Mouse (Mus musculus) induced T-regulatory cell, adult 2 months (primary cell): ENCODE measurements at regions not wholly inside any gene's neighbourhood (a gene's known extent, or its start where the extent isn't known, plus 50 kb on each side); places are given as distances from the start of the nearest gene placed in this dataset.

Experiments
- DNase-seq: peaks from one replicate; pipeline ENCODE4 v3.0.0-alpha.2; 2012; ENCODE audit warnings: low read depth

DNA sequence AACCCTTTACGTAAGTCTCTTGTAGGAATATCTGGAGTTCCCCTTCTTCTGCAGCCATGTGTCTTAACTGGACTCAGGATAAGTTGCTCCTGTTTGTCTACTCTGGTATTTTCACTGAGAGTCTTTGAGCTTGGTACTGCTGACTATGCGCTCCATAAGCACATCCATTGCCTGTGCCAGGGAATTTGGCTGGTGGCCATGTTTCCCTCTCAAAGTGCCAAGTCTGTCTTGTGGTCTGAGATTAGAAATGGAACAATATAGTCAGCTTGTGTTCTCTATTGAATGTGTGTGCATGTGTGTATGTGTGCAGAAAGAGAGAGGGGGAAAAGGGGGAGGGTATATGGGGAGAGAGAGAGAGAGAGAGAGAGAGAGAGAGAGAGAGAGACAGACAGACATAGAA, 263.7 kb downstream of the Olfm4 start:
- DNase-seq, result no peak

GRCm38 (mm10) chr14:80249882-80250281, 266.0 kb downstream of the Olfm4 start:
- DNase-seq, result no peak

DNA sequence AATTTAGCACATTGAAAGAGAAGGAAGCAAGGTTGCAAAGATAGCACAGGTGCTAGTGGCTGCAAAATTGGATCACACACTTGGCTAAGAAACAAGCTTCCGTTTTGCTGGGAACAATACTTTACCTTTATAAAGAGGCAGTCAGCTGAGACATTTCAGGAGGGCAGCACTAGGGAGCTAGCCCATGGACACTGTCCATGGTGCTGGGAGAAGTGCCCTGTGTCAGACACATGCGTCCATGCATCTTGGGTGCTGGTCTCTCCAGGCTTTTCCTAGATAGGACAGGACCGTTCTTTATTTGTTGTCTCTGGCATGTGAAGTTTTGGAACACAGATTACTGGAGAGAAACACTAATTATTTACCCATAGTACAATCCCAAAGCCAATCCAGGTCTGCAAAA, 273.2 kb downstream of the Olfm4 start:
- DNase-seq, result no peak

DNA sequence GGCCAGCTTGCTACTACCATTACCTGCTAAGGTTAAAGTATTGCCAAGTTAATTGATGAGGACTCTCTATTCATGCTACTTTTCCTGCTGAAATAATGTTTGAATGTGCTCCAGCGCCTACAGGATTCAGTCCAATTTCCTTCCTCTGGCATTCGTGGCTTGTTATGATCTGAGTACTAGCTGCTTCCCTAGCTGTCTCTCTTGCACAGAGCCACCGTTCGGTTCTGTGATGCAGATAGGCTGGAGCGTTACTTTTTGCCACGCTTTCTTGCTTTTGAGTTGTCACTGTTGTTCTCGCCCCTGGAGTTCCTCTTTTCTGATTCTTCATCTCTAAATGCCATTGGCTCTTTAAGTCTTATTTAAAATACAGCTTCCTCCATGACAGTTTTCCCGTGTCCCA, 279.3 kb downstream of the Olfm4 start:
- no peak for DNase-seq

GRCm38 (mm10) chr14:80265081-80265480, 281.2 kb downstream of the Olfm4 start:
- DNase-seq, result no peak

DNA sequence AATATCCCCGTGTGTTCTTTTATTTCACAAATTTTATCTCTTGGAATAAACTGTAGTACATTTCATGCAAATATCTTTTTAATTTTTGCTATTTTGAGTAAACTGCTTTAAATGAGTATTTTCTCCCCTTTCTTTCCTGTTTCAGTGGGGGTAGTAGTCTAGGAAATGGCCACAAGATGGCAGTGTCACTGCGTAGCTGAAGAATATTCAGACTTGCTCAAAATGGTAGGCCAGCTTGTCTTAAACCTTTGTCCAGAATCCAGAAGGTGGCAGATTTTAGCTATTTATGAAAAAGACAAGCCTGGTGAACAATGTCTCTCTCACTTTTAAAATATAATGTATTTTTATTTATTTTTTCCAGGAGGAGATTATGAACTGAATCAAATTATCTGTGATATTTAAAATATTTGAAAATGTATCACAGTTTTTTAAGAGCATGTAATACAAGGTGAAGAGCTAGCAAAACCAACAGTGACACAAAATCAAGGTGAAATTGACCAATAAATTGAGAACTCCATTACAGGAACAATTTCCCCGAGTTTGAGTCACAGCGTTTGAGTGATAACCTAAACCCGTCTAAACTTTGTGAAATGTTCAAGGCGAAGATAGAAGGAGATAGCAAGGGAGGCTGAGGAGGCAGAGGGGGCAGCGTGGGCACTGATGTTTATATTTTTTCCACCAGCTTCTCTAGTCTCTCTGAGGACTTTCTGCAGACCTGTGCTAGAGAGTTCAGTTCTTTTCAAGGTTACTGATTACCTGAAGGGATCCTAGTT, 285.5 kb downstream of the Olfm4 start:
- peak; percentile 5 for DNase-seq

GRCm38 (mm10) chr14:80270063-80270462, 286.2 kb downstream of the Olfm4 start:
- DNase-seq, result no peak

GRCm38 (mm10) chr14:80280188-80280587, 296.3 kb downstream of the Olfm4 start:
- no peak for DNase-seq

- no peak for DNase-seq
Measured at GRCm38 (mm10) chr14:80283726-80284125, 299.8 kb downstream of the Olfm4 start.

DNA sequence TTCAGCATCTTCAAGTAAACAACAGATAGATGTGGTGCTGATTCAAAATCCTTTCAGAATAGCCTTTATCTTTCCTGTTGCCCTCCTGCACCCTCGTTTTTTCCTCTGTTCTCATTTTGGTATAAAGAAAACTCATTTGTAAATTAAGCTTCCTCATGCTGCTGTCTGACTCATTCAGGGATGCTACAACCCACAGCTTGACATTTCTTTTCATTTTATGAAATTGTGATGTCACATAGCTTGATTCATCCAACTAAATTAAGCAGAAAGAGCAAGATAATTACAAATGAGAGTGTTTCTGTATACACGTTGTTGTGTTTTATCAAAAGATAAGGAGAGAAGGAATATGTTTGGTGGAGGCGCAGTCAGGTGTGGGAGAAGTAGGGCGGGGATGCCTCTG, 307.5 kb downstream of the Olfm4 start:
- no peak for DNase-seq

DNA sequence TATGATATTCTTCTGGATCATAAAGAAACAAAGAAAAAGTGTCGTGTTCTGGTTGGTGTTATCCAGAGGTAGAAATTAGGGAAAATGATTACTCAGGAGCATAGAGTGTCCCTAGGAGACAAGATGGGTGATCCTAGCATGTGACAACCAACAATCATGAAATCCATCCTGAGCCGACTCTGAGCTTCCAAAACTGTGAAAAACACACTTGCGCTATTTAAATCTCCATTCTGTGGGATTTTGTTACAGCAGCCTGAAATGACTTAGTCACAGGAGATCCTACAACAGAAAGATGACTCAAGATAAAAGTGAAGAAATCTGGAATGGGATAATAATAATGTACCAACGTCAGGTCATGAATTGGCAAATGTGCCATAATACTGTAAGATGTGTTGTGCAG, 309.5 kb downstream of the Olfm4 start:
- no peak for DNase-seq

DNA sequence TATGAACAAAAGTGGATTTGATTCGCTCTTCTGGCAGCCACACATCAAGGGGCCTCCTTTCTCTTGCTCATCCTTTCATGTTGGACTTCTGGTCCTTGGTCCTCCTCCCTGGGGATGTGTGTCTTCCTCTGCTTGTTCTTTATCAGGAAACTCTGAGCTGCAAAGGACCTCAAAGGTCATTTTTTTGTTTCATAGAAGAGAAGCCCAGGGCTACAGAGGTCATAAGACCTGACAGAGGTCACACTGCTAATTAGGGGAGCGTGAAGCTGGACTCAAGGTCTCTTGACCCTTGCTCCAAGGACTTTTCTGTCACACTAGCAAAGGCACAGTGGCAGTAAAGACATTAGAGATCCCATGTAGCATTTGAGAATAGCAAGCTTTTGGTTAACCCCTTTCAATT, 345.8 kb downstream of the Olfm4 start:
- DNase-seq, result no peak

GRCm38 (mm10) chr14:80362024-80362622, 378.2 kb downstream of the Olfm4 start:
- DNase-seq, result no peak

- no peak for DNase-seq
Measured at GRCm38 (mm10) chr14:80369448-80370153, 385.7 kb downstream of the Olfm4 start.

- no peak for DNase-seq
Measured at GRCm38 (mm10) chr14:80374290-80374689, 390.4 kb downstream of the Olfm4 start.

- no peak for DNase-seq
Measured at GRCm38 (mm10) chr14:80377064-80377463, 393.2 kb downstream of the Olfm4 start.

DNA sequence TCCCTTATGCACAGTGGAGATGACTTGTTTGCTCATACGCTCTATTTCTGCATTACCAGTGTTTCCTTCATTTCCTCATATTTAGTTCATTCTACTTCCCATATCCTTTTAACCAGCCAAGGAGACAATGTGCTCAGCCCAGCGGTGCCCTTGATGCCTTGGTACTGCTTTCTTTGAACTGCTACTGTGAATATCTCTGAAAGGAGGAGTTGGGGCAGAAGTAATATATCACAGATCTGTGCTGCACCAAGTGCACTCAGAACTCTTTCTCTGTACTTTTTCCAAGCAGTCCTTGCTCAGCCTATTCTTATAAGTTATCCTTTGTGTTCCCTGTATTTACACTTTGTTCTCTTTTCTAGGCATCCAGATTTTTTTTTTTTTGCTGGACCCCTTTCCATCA, 407.5 kb downstream of the Olfm4 start:
- no peak for DNase-seq

- DNase-seq, result no peak
Measured at GRCm38 (mm10) chr14:80408317-80408716, 424.4 kb downstream of the Olfm4 start.

DNA sequence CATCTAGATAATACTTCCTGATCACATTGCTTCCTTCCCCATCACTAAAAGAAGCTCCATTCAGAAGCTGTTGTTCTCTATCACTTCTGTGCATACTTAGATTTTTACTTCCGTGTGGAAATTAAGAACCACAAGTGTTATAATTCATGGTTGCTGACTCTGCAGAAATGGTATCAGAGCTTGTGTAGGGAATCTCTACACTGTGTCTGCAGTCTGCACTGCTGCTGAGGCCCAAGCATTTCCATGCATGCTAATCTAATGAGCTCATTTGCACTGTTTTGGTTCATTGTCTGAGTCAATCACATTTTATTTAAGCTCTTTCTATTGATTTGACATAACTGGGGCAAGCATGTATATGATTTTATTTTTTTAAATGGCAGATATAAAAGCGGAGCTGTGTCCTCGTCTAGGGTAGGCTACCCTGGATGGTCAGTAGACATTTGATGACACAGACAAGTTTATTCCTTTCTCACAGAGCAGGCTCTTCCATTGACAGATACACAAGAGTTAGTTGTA, 435.0 kb downstream of the Olfm4 start:
- no peak for DNase-seq

GRCm38 (mm10) chr14:80443820-80444219, 459.9 kb downstream of the Olfm4 start:
- DNase-seq, result no peak

- no peak for DNase-seq
Measured at GRCm38 (mm10) chr14:80471470-80471869, 487.6 kb downstream of the Olfm4 start.

- DNase-seq, result no peak
Measured at GRCm38 (mm10) chr14:80479918-80480317, 496.0 kb downstream of the Olfm4 start.

DNA sequence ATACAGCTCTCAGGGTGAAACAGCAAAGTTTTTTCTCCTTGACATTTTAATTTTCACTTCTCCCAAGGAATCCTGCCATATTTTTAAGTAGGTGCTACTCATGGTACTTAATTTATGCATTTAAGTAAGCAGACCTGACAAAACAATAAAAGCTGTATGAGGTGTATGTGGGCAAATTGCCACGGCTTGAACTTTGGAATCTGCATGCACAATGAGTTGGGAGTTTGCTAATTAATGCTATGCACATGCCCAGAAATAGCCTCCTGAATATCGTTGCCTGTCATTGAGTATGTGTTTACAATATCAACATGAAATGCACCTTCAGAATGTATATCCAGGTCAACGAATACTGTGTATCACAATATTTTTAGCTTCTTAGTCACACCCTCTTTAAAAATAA, 498.9 kb downstream of the Olfm4 start:
- DNase-seq, result no peak
